Mouse (Mus musculus) heart, adult 2 months (tissue): ENCODE results near the gene Uqcr10. TPM values are rescaled to one million over a fixed set of nuclear protein-coding genes. Genes with fewer than 3 reads are reported as not detected.

Source experiments
- DNase-seq, 2 experiments: peaks; one replicate each; pipeline ENCODE4 v3.0.0; 2021
- H3K27ac ChIP-seq: fragments of 200-600 bp; 2 replicates; pipeline ENCODE4 v1.8.1; 2022
- H3K27me3 ChIP-seq: fragments of 200-500 bp; 2 replicates; pipeline ENCODE4 v1.6.1; 2012; ENCODE audit warnings: mild to moderate bottlenecking, low read length, inconsistent platforms, mixed read lengths; ENCODE audit not compliant: control insufficient read depth, insufficient read depth
- H3K36me3 ChIP-seq: fragments of 200-500 bp; 2 replicates; pipeline ENCODE4 v1.6.1; 2012; ENCODE audit warnings: low read length, inconsistent platforms; ENCODE audit not compliant: control insufficient read depth, insufficient read depth
- H3K4me1 ChIP-seq: fragments of 200-500 bp; 2 replicates; pipeline ENCODE4 v1.6.1; 2011; ENCODE audit warnings: low read length; ENCODE audit not compliant: control insufficient read depth, insufficient read depth
- H3K4me3 ChIP-seq: fragments of 200-600 bp; 2 replicates; pipeline ENCODE4 v1.8.1; 2022
- H3K79me2 ChIP-seq: fragments of 200-500 bp; replicated peaks from 2 replicates; pipeline ENCODE4 v1.6.1; 2012; ENCODE audit warnings: mild to moderate bottlenecking, inconsistent platforms, low read length, moderate library complexity, mixed read lengths; ENCODE audit not compliant: control insufficient read depth, insufficient read depth
- H3K9ac ChIP-seq: fragments of 200-500 bp; 2 replicates; pipeline ENCODE4 v1.6.1; 2012; ENCODE audit warnings: low read depth, mild to moderate bottlenecking, control low read depth, inconsistent platforms, low read length, mixed read lengths
- CTCF ChIP-seq: fragments of 200-600 bp; IDR thresholded peaks from 2 replicates; pipeline ENCODE4 v1.8.1; 2022; ENCODE audit warnings: antibody characterized with exemption, mild to moderate bottlenecking, moderate library complexity
- EP300 ChIP-seq: fragments of 200-500 bp; IDR thresholded peaks from 2 replicates; pipeline ENCODE4 v1.6.1; 2011; ENCODE audit warnings: low read depth, low read length, control low read depth; ENCODE audit not compliant: insufficient read depth
- POLR2A ChIP-seq: fragments of 200-500 bp; IDR thresholded peaks from 2 replicates; pipeline ENCODE4 v1.6.1; 2011; ENCODE audit warnings: mild to moderate bottlenecking, low read depth, low read length, control low read depth; ENCODE audit not compliant: insufficient read depth
- WGBS: fragments of 180-500 bp; shearing (Covaris S2); methylation state at CpG from one replicate; pipeline ENCODE4 v1.1.7; 2018; 5-methylcytosine and 5-hydroxymethylcytosine counted together
- intact Hi-C: fragments of 180-260 bp; cut with DNase I; formaldehyde crosslinking; loops from one replicate; pipeline ENCODE4 v1.15.1; 2025
- polyA plus RNA-seq: library from polyadenylated mRNA; depleted of rRNA; stranded (reverse); fragments of >200 nt; gene quantifications from 2 replicates; pipeline ENCODE4 v1.2.3, GENCODE M21; 2012
- total RNA-seq, 2 experiments: library from RNA; stranded (reverse); gene quantifications; 2 replicates each; pipeline ENCODE4 v1.2.3; 2021

Gene Uqcr10
- total and polyA plus RNA-seq, 3 experiments, result 1,404 to 2,149 (median 1,617) TPM

DNA sequence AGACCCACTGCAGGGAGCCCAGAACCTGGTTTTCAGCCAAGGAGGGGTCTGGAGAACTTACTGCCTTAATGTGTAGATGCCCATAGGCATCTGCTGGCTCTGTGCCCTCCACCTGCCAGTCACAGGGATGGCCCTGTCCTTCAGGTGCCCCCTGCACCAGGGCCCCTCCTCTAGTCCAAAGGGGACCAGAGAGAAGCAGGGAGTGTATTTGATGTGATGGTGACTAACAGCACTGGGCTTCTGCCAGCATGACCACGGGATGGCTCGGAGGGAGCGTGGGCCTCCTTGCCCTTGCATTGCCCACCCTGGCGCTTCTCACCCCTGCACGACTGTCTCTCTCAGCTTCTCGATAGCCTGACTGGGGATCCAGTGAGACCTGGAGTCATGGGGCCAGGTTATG, 40.5 kb upstream of the Uqcr10 start:
- 63% methylated on average over 6 of the region's 6 CpGs for WGBS
- TF ChIP-seq EP300 (no peak), POLR2A (no peak), CTCF (no peak)
- no peaks in the 10 kb centered on the region for H3K4me1 ChIP-seq
- no peak overlapping the region for H3K9ac ChIP-seq
- no peak overlapping the region for H3K27ac ChIP-seq
- intact Hi-C loops, result no loop called here
- H3K79me2 ChIP-seq, result no peaks in the 10 kb centered on the region
- DNase-seq, result no peak
- H3K27me3 ChIP-seq, result peaks cover 21% of the 10 kb centered on the region
- H3K4me3 ChIP-seq, result no peak overlapping the region
- no peaks in the 10 kb centered on the region for H3K36me3 ChIP-seq

DNA sequence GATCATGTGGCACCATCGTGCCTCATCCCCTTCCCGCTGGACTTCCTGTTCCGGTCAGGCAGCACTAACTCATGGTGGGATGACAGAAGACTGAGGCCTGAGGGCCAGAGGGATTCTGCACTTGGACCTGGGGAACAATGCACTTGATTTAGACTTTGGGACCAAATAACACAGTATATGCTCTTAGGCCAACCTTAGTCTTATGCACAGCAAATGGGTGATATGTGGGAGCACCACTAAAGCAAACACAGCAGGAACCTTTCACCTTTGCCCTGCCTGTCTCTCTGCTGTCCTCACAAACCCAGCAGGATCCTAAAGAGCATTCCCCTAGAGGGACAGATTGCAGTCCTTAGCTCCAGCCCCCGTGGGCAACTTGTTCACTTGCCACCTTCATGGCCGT, 36.6 kb upstream of the Uqcr10 start:
- intact Hi-C loops, result no loop called here
- Histone ChIP-seq H3K4me1 (no peaks in the 10 kb centered on the region), H3K27ac (no peak overlapping the region), H3K9ac (no peak overlapping the region), H3K27me3 (peaks cover 9% of the 10 kb centered on the region), H3K79me2 (no peaks in the 10 kb centered on the region), H3K4me3 (no peak overlapping the region), H3K36me3 (no peaks in the 10 kb centered on the region)
- WGBS, result 39% methylated on average over 5 of the region's 5 CpGs
- no peak for TF ChIP-seq EP300
- no peak for DNase-seq

DNA sequence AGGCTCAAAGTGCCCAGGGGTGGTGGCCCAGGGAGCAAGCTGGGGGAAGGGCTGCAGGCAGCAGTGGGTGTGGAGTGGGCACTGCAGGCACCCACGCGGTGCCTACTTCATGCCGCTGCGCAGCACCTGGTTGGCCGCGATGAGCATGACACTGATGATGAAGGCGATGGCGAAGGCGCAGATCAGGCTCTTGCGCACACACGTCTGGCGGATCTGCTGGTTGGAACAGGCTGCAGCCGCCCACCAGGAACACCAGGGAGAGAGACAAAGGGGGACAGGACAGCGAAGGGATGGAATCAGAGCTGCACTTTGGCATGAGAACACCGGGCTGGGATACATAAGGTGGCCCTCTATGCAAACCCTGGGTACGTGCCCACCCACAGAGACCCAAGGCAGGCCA, 34.6 kb upstream of the Uqcr10 start:
- WGBS, result 93% methylated on average over 16 of the region's 16 CpGs
- H3K4me3 ChIP-seq, result no peak overlapping the region
- H3K79me2 ChIP-seq, result no peaks in the 10 kb centered on the region
- H3K4me1 ChIP-seq, result no peaks in the 10 kb centered on the region
- no peaks in the 10 kb centered on the region for H3K27me3 ChIP-seq
- no peak overlapping the region for H3K27ac ChIP-seq
- intact Hi-C loops, result no loop called here
- H3K9ac ChIP-seq, result no peak overlapping the region
- DNase-seq, result no peak
- no peak for TF ChIP-seq CTCF
- TF ChIP-seq EP300, result no peak
- TF ChIP-seq POLR2A, result no peak
- no peaks in the 10 kb centered on the region for H3K36me3 ChIP-seq

DNA sequence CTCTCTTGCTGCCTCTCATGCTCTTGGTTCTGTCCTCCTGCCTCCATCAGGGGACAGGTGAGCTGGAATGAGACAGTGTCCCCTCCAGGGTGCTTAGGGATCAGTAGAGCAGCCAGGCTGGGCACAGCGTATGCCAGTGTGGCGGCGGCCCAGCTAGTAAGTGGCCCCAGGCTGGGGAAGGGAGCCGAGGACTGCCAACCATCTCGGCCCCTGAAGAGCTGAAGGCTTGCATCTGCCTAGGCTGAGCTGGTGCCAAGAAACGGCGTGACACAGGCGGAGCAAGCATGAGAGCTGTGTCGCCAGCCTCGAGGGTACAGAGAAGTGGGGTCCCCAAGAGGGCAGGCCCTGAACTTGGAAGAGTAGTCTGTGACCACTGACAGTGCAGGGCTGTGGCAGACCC, 33.5 kb upstream of the Uqcr10 start:
- TF ChIP-seq EP300 (no peak), CTCF (no peak)
- WGBS, result 73% methylated on average over 10 of the region's 10 CpGs
- H3K36me3 ChIP-seq, result no peaks in the 10 kb centered on the region
- no peak overlapping the region for H3K27ac ChIP-seq
- no peak overlapping the region for H3K9ac ChIP-seq
- peak in 1 of 2 experiments; percentile 17 for DNase-seq
- H3K79me2 ChIP-seq, result no peaks in the 10 kb centered on the region
- H3K27me3 ChIP-seq, result no peaks in the 10 kb centered on the region
- H3K4me1 ChIP-seq, result no peaks in the 10 kb centered on the region
- no peak overlapping the region for H3K4me3 ChIP-seq
- intact Hi-C loops, result no loop called here

DNA sequence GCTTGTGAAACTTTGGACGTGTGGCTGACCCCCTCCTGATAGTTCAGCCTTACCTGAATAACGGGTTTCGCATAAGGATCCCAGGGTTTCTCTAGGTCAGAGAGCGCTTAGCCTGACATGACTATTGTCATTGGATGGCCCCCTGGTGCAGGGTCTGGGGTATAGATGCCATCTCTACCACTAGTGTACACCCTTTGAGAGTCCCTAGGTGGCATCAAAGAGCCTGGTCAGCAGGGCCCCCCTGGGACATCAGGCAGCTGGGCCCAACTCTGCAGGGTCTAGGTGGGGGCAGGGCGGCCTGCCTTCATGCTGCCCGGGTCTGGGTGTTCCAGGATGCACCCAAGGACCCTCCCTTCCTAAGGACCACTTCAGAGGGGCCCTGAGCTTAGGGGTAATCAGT, 32.2 kb upstream of the Uqcr10 start:
- intact Hi-C loops, result no loop called here
- Histone ChIP-seq H3K79me2 (no peaks in the 10 kb centered on the region), H3K36me3 (no peaks in the 10 kb centered on the region), H3K27ac (no peak overlapping the region), H3K4me3 (no peak overlapping the region), H3K9ac (no peak overlapping the region), H3K4me1 (no peaks in the 10 kb centered on the region), H3K27me3 (no peaks in the 10 kb centered on the region)
- 79% methylated on average over 6 of the region's 6 CpGs for WGBS
- DNase-seq, result no peak
- TF ChIP-seq EP300 (no peak), POLR2A (no peak), CTCF (no peak)

DNA sequence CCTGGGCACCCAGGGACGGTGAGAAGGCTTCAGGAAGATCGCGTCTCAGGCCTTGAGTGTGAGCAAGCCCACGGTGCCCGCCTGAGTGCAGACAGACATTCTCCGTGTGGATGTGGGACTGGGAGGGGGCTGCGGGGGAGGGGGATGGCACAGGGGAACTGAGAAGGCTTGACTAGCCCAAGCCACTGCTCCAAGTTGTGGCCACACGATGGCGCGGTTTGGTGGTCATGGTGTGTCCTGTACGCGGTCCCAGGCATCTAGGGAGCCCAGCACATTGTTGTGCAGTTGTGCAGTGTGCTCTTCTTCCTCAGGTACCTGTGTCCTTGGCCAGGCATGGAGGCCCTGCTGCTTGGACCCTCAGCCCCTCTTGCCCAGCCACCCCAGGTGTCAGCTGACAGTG, 30.0 kb upstream of the Uqcr10 start:
- TF ChIP-seq EP300 (no peak), POLR2A (no peak), CTCF (no peak)
- Histone ChIP-seq H3K4me1 (no peaks in the 10 kb centered on the region), H3K4me3 (no peak overlapping the region), H3K27ac (no peak overlapping the region), H3K27me3 (no peaks in the 10 kb centered on the region), H3K36me3 (no peaks in the 10 kb centered on the region), H3K9ac (no peak overlapping the region), H3K79me2 (no peaks in the 10 kb centered on the region)
- intact Hi-C loops, result no loop called here
- no peak for DNase-seq
- 68% methylated on average over 12 of the region's 12 CpGs for WGBS

DNA sequence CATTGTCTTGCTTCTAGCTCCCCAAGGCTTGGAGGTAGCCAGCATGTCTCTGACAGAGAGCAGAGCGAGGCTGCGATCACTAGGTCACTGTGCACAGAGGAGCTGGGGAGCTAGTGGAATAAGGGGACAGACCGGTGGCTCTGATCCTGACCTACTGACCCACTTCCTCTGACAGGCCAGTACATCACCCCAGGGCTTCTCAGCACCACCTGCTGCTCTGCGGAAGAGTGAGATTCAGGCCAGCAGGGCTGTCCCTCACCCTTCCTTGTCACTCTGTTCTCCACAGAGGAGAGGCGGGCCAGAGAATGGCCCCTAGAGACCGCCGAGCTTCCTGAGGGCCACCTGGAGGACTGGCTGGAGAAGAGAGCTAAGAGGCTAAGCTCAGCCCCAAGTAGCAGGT, 27.6 kb upstream of the Uqcr10 start:
- Histone ChIP-seq H3K27ac (no peak overlapping the region), H3K4me1 (no peaks in the 10 kb centered on the region), H3K36me3 (no peaks in the 10 kb centered on the region), H3K9ac (no peak overlapping the region), H3K79me2 (no peaks in the 10 kb centered on the region), H3K27me3 (no peaks in the 10 kb centered on the region), H3K4me3 (no peak overlapping the region)
- DNase-seq, result no peak
- TF ChIP-seq POLR2A (no peak), EP300 (no peak), CTCF (no peak)
- WGBS, result 75% methylated on average over 7 of the region's 7 CpGs
- intact Hi-C loops, result no loop called here
